Mouse (Mus musculus) liver, postnatal 0 days (tissue): ENCODE results near the gene Pnpla2. TPM values are rescaled to one million over a fixed set of nuclear protein-coding genes. Genes with fewer than 3 reads are reported as not detected.

Experiments used
- ATAC-seq: fragments of 200-750 bp; cut with Nextera tagmentation; 2 replicates; pipeline ENCODE4 v1.8.0; 2017; ENCODE audit warnings: mild to moderate bottlenecking, moderate library complexity
- DNase-seq: peaks from one replicate; pipeline ENCODE4 v3.0.0-alpha.2; 2016
- H3K27ac ChIP-seq: fragments of 300-500 bp; sonication (generic); 2 replicates; pipeline ENCODE4 v1.5.1; 2014; ENCODE audit warnings: antibody characterized with exemption, moderate library complexity, mild to moderate bottlenecking, low read depth
- H3K27me3 ChIP-seq: fragments of 300-500 bp; sonication (generic); 2 replicates; pipeline ENCODE4 v1.6.1; 2014; ENCODE audit warnings: low read length, control low read depth, mixed read lengths; ENCODE audit not compliant: insufficient read depth
- H3K36me3 ChIP-seq: fragments of 300-500 bp; sonication (generic); replicated peaks from 2 replicates; pipeline ENCODE4 v1.6.1; 2014; ENCODE audit warnings: mild to moderate bottlenecking, control low read depth, low read length, moderate library complexity, mixed read lengths; ENCODE audit not compliant: insufficient read depth
- H3K4me1 ChIP-seq: fragments of 300-500 bp; sonication (generic); 2 replicates; pipeline ENCODE4 v1.6.1; 2014; ENCODE audit warnings: antibody characterized with exemption, mild to moderate bottlenecking, control low read depth; ENCODE audit not compliant: insufficient read depth
- H3K4me2 ChIP-seq: fragments of 300-500 bp; sonication (generic); 2 replicates; pipeline ENCODE4 v1.6.1; 2014; ENCODE audit warnings: low read depth, mild to moderate bottlenecking, low read length, moderate library complexity, mixed read lengths
- H3K4me3 ChIP-seq: fragments of 300-500 bp; sonication (generic); 2 replicates; pipeline ENCODE4 v1.5.1; 2014; ENCODE audit warnings: low read depth, low read length
- H3K9ac ChIP-seq: fragments of 300-500 bp; sonication (generic); replicated peaks from 2 replicates; pipeline ENCODE4 v1.6.1; 2014; ENCODE audit warnings: mild to moderate bottlenecking, moderate library complexity
- H3K9me3 ChIP-seq: fragments of 300-500 bp; sonication (generic); 2 replicates; pipeline ENCODE4 v1.6.1; 2016; ENCODE audit warnings: mild to moderate bottlenecking, control low read depth, low read length, mixed read lengths
- CTCF ChIP-seq: sonication (generic); IDR thresholded peaks from 2 replicates; pipeline ENCODE4 v1.5.1; 2016; ENCODE audit warnings: antibody characterized with exemption, low read depth
- EP300 ChIP-seq: IDR thresholded peaks from 2 replicates; pipeline ENCODE4 v1.6.1; 2016; ENCODE audit warnings: antibody characterized with exemption, low read depth, mild to moderate bottlenecking
- WGBS: fragments of 180-500 bp; shearing (Covaris S2); extraction: QIAGEN DNeasy Blood & Tissue Kit; methylation state at CpG from one replicate; pipeline ENCODE4 v1.1.7; 2014; ENCODE audit not compliant: insufficient replicate concordance; 5-methylcytosine and 5-hydroxymethylcytosine counted together
- polyA plus RNA-seq: library from polyadenylated mRNA; unstranded; fragments of >200 nt; fragmentation: Nextera tagmentation; extraction: Ambion mirVana; gene quantifications from 2 replicates; pipeline ENCODE4 v1.2.1, GENCODE M21; 2015

Gene Pnpla2
- polyA plus RNA-seq, 1 experiment from 2014 or later, result 47.1 TPM

DNA sequence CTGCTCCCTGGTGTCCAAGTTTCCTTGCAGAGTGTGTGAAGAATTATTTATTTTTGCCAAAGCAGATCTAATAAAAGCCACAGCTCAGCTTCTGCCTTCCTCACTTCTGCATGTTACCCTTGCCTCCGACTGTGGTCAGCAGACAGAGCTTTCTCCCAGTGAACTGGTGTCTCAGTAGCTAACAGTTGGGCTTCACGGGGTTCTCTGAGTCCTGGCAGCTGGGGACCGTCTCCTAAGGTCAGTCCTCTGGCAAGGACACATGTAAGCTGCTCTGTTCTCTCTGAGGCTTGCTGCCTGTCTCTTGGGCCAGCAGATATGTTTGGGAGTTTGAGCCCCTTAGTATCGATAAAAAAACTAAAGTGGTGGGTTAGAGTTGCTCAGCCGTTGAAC is 5.0 kb downstream of the Pnpla2 start:
- peaks cover 29% of the 10 kb centered on the region for H3K36me3 ChIP-seq
- H3K27ac ChIP-seq, result no peak overlapping the region
- WGBS, result 68% methylated on average over 5 of the region's 5 CpGs
- no peak overlapping the region for H3K9ac ChIP-seq
- H3K9me3 ChIP-seq, result no peaks in the 10 kb centered on the region
- DNase-seq, result no peak
- no peak overlapping the region for H3K4me3 ChIP-seq
- peaks cover 42% of the 10 kb centered on the region for H3K27me3 ChIP-seq
- TF ChIP-seq EP300, result no peak
- no peak for TF ChIP-seq CTCF
- H3K4me1 ChIP-seq, result peaks cover 34% of the 10 kb centered on the region
- H3K4me2 ChIP-seq, result no peak overlapping the region
- ATAC-seq, result no peak

GRCm38 (mm10) chr7:141460391-141461113 is 5.6 kb downstream of the Pnpla2 start, which contains the start of gene Cracr2b:
TSS of gene Cracr2b (plus strand) at chr7:141461094.
- peak within 1 kb of the TSS; percentile 75 for H3K4me2 ChIP-seq
- peaks cover 29% of the 10 kb centered on the region for H3K36me3 ChIP-seq
- peak within 1 kb of the TSS; percentile 54 for H3K4me3 ChIP-seq
- peaks cover 36% of the 10 kb centered on the region for H3K4me1 ChIP-seq
- no peak for ATAC-seq
- peaks cover 48% of the 10 kb centered on the region for H3K27me3 ChIP-seq
- peak within 1 kb of the TSS; percentile 64 for H3K9ac ChIP-seq
- no peaks in the 10 kb centered on the region for H3K9me3 ChIP-seq
- DNase-seq, result no peak
- TF ChIP-seq CTCF (no peak), EP300 (no peak)
- H3K27ac ChIP-seq, result peak within 1 kb of the TSS; percentile 45; the same call in 1 of the 2 replicates
- WGBS, result 63% methylated on average over 15 of the region's 15 CpGs

- Histone ChIP-seq H3K27ac (peak overlapping the region; percentile 45; the same call in 1 of the 2 replicates), H3K4me3 (peak overlapping the region; percentile 54), H3K4me2 (peak overlapping the region; percentile 75), H3K9ac (peak overlapping the region; percentile 64), H3K9me3 (no peaks in the 10 kb centered on the region), H3K27me3 (peaks cover 48% of the 10 kb centered on the region), H3K4me1 (peaks cover 32% of the 10 kb centered on the region), H3K36me3 (peaks cover 29% of the 10 kb centered on the region)
- WGBS, result 4% methylated on average over 45 of the region's 59 CpGs
- peak; percentile 29; the same call in 1 of the 2 replicates for TF ChIP-seq CTCF
- no peak for TF ChIP-seq EP300
- DNase-seq, result no peak
- no peak for ATAC-seq
Measured at GRCm38 (mm10) chr7:141461521-141462332, 6.7 kb downstream of the Pnpla2 start.

GRCm38 (mm10) chr7:141462333-141462821 is 7.4 kb downstream of the Pnpla2 start:
- no peak for TF ChIP-seq CTCF
- TF ChIP-seq EP300, result no peak
- 0 out of 2 replicates have a peak overlapping the region, but pooled peaks have one; percentile 64 for H3K9ac ChIP-seq
- peak overlapping the region; percentile 75 for H3K4me2 ChIP-seq
- H3K4me1 ChIP-seq, result peaks cover 31% of the 10 kb centered on the region
- H3K27ac ChIP-seq, result no peak overlapping the region
- DNase-seq (no peak), ATAC-seq (no peak)
- H3K27me3 ChIP-seq, result peaks cover 48% of the 10 kb centered on the region
- H3K4me3 ChIP-seq, result peak overlapping the region; percentile 54
- 19% methylated on average over 5 of the region's 5 CpGs for WGBS
- H3K36me3 ChIP-seq, result peaks cover 26% of the 10 kb centered on the region
- H3K9me3 ChIP-seq, result no peaks in the 10 kb centered on the region

DNA sequence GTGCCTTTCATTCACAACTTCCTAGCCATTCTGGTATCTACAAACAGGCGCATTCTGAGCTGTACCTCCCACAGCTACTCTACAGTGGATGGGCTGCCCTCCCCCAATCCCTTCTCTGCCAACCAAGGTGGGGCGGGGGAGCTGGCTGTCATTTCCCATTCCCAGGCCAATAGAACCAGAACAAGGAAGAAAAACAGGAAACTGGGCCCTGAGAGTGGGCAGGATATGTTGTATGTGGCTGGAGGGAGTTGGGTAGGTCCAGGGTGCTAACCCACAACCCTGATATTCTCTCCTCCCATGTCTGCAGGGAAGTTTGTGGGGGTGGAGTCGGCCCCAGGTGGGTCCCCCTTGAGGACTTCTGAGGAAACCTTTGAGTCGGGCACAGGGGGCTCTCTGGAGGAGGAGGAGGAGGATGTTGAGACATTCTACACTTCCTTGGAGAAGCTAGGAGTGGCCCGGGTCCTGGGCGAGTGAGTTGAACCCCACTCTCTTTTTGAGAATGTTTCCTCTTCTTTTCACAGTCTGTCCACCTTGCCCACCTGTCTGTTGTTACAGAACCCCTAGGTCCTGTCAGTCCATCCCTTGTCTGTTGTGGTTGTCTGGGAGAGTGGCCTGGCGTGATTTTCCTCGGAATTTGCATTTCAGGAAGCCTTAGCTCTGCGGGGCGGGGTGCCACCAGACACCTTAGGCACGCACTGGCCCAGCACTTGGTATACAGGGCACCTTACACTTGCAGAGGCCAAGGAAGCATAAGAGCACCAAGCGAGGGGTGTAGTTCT is 9.0 kb downstream of the Pnpla2 start:
- 30% methylated on average over 12 of the region's 12 CpGs for WGBS
- DNase-seq, result no peak
- H3K4me1 ChIP-seq, result peaks cover 43% of the 10 kb centered on the region
- no peak for TF ChIP-seq CTCF
- TF ChIP-seq EP300, result no peak
- peaks cover 48% of the 10 kb centered on the region for H3K27me3 ChIP-seq
- peak overlapping the region; percentile 12; the same call in 1 of the 2 replicates for H3K9ac ChIP-seq
- peaks cover 11% of the 10 kb centered on the region for H3K36me3 ChIP-seq
- peak overlapping the region; percentile 3; the same call in 1 of the 2 replicates for H3K4me3 ChIP-seq
- ATAC-seq, result no peak
- H3K4me2 ChIP-seq, result peak overlapping the region; percentile 40
- no peaks in the 10 kb centered on the region for H3K9me3 ChIP-seq
- peak overlapping the region; percentile 32; the same call in 1 of the 2 replicates for H3K27ac ChIP-seq
